Mouse (Mus musculus): ENCODE data around the gene Spata46. TPM values are rescaled to one million over a fixed set of nuclear protein-coding genes. Genes with fewer than 3 reads are reported as not detected.

The Spata46 gene
- polyA plus RNA-seq, 1 experiment from 2014 or later: 0.46 TPM

GRCm38 (mm10) chr1:170324312-170324711, 15.7 kb downstream of the Spata46 start:
- ATAC-seq (ENCODE audit: low FRiP score, low TSS enrichment): peak; percentile 64
- 74% methylated on average over 1 of the region's 1 CpGs for WGBS

GRCm38 (mm10) chr1:170325277-170325676, 16.7 kb downstream of the Spata46 start:
- DNase-seq (ENCODE audit: low spot score) (no peak), ATAC-seq (ENCODE audit: low FRiP score, low TSS enrichment) (no peak)
- no peaks in the 10 kb centered on the region for H3K9me3 ChIP-seq (ENCODE audit: control insufficient read depth, low read length)
- H3K27ac ChIP-seq (replicated peaks): no peak overlapping the region
- no peaks in the 10 kb centered on the region for H3K27me3 ChIP-seq (ENCODE audit: control insufficient read depth, insufficient read depth, low read length)
- no peak overlapping the region for H3K4me3 ChIP-seq (ENCODE audit: low read depth, low read length)
- H3K4me1 ChIP-seq (replicated peaks; ENCODE audit: control insufficient read depth, insufficient read depth): no peaks in the 10 kb centered on the region
- H3K4me2 ChIP-seq (replicated peaks; ENCODE audit: low read depth): no peak overlapping the region
- no peaks in the 10 kb centered on the region for H3K36me3 ChIP-seq (ENCODE audit: control insufficient read depth, insufficient read depth, low read length)
- WGBS: 86% methylated on average over 4 of the region's 4 CpGs
- H3K9ac ChIP-seq (ENCODE audit: low read length): no peak overlapping the region
- TF ChIP-seq EP300 (optimal IDR thresholded peaks at IDR 0.05) (no peak), CTCF (IDR thresholded peaks at IDR 0.05; ENCODE audit: low read depth) (no peak)

More at GRCm38 (mm10) chr1:170324312-170324711, 15.7 kb downstream of the Spata46 start:
- no peaks in the 10 kb centered on the region for H3K36me3 ChIP-seq (ENCODE audit: control insufficient read depth, insufficient read depth, low read length)
- H3K27ac ChIP-seq (replicated peaks): no peak overlapping the region
- H3K9ac ChIP-seq (ENCODE audit: low read length): no peak overlapping the region
- TF ChIP-seq CTCF (IDR thresholded peaks at IDR 0.05; ENCODE audit: low read depth) (no peak), EP300 (optimal IDR thresholded peaks at IDR 0.05) (no peak)
- H3K4me3 ChIP-seq (ENCODE audit: low read depth, low read length): no peak overlapping the region
- no peaks in the 10 kb centered on the region for H3K27me3 ChIP-seq (ENCODE audit: control insufficient read depth, insufficient read depth, low read length)
- no peaks in the 10 kb centered on the region for H3K4me1 ChIP-seq (replicated peaks; ENCODE audit: control insufficient read depth, insufficient read depth)
- no peaks in the 10 kb centered on the region for H3K9me3 ChIP-seq (ENCODE audit: control insufficient read depth, low read length)
- no peak for DNase-seq (ENCODE audit: low spot score)
- no peak overlapping the region for H3K4me2 ChIP-seq (replicated peaks; ENCODE audit: low read depth)

GRCm38 (mm10) chr1:170331926-170332325, 23.3 kb downstream of the Spata46 start:
- Histone ChIP-seq H3K27me3 (ENCODE audit: control insufficient read depth, insufficient read depth, low read length) (no peaks in the 10 kb centered on the region), H3K27ac (replicated peaks) (no peak overlapping the region), H3K36me3 (ENCODE audit: control insufficient read depth, insufficient read depth, low read length) (no peaks in the 10 kb centered on the region), H3K4me2 (replicated peaks; ENCODE audit: low read depth) (no peak overlapping the region), H3K9ac (ENCODE audit: low read length) (no peak overlapping the region), H3K4me1 (replicated peaks; ENCODE audit: control insufficient read depth, insufficient read depth) (no peaks in the 10 kb centered on the region), H3K4me3 (ENCODE audit: low read depth, low read length) (no peak overlapping the region), H3K9me3 (ENCODE audit: control insufficient read depth, low read length) (no peaks in the 10 kb centered on the region)
- 59% methylated on average over 6 of the region's 6 CpGs for WGBS
- DNase-seq (ENCODE audit: low spot score) (no peak), ATAC-seq (ENCODE audit: low FRiP score, low TSS enrichment) (no peak)
- TF ChIP-seq EP300 (optimal IDR thresholded peaks at IDR 0.05): no peak
- TF ChIP-seq CTCF (IDR thresholded peaks at IDR 0.05; ENCODE audit: low read depth): no peak

GRCm38 (mm10) chr1:170332775-170333174, 24.2 kb downstream of the Spata46 start:
- H3K4me2 ChIP-seq (replicated peaks; ENCODE audit: low read depth): no peak overlapping the region
- H3K9ac ChIP-seq (ENCODE audit: low read length): no peak overlapping the region
- 80% methylated on average over 4 of the region's 4 CpGs for WGBS
- no peaks in the 10 kb centered on the region for H3K27me3 ChIP-seq (ENCODE audit: control insufficient read depth, insufficient read depth, low read length)
- ATAC-seq (ENCODE audit: low FRiP score, low TSS enrichment) (no peak), DNase-seq (ENCODE audit: low spot score) (no peak)
- H3K4me3 ChIP-seq (ENCODE audit: low read depth, low read length): no peak overlapping the region
- H3K27ac ChIP-seq (replicated peaks): no peak overlapping the region
- no peaks in the 10 kb centered on the region for H3K4me1 ChIP-seq (replicated peaks; ENCODE audit: control insufficient read depth, insufficient read depth)
- TF ChIP-seq EP300 (optimal IDR thresholded peaks at IDR 0.05) (no peak), CTCF (IDR thresholded peaks at IDR 0.05; ENCODE audit: low read depth) (peak; percentile 49)
- H3K9me3 ChIP-seq (ENCODE audit: control insufficient read depth, low read length): no peaks in the 10 kb centered on the region
- H3K36me3 ChIP-seq (ENCODE audit: control insufficient read depth, insufficient read depth, low read length): no peaks in the 10 kb centered on the region

- Histone ChIP-seq H3K27me3 (ENCODE audit: control insufficient read depth, insufficient read depth, low read length) (no peaks in the 10 kb centered on the region), H3K36me3 (ENCODE audit: control insufficient read depth, insufficient read depth, low read length) (no peaks in the 10 kb centered on the region), H3K4me2 (replicated peaks; ENCODE audit: low read depth) (no peak overlapping the region), H3K4me1 (replicated peaks; ENCODE audit: control insufficient read depth, insufficient read depth) (no peaks in the 10 kb centered on the region), H3K9me3 (ENCODE audit: control insufficient read depth, low read length) (no peaks in the 10 kb centered on the region), H3K27ac (replicated peaks) (no peak overlapping the region), H3K9ac (ENCODE audit: low read length) (no peak overlapping the region), H3K4me3 (ENCODE audit: low read depth, low read length) (no peak overlapping the region)
- TF ChIP-seq CTCF (IDR thresholded peaks at IDR 0.05; ENCODE audit: low read depth) (no peak), EP300 (optimal IDR thresholded peaks at IDR 0.05) (no peak)
- ATAC-seq (ENCODE audit: low FRiP score, low TSS enrichment) (no peak), DNase-seq (ENCODE audit: low spot score) (no peak)
- WGBS: 85% methylated on average over 3 of the region's 3 CpGs
Observed at GRCm38 (mm10) chr1:170339943-170340342, 31.3 kb downstream of the Spata46 start.

- Histone ChIP-seq H3K4me2 (replicated peaks; ENCODE audit: low read depth) (no peak overlapping the region), H3K4me1 (replicated peaks; ENCODE audit: control insufficient read depth, insufficient read depth) (no peaks in the 10 kb centered on the region), H3K27ac (replicated peaks) (no peak overlapping the region), H3K9ac (ENCODE audit: low read length) (no peak overlapping the region), H3K4me3 (ENCODE audit: low read depth, low read length) (no peak overlapping the region), H3K27me3 (ENCODE audit: control insufficient read depth, insufficient read depth, low read length) (no peaks in the 10 kb centered on the region), H3K36me3 (ENCODE audit: control insufficient read depth, insufficient read depth, low read length) (no peaks in the 10 kb centered on the region), H3K9me3 (ENCODE audit: control insufficient read depth, low read length) (no peaks in the 10 kb centered on the region)
- ATAC-seq (ENCODE audit: low FRiP score, low TSS enrichment) (no peak), DNase-seq (ENCODE audit: low spot score) (no peak)
- TF ChIP-seq CTCF (IDR thresholded peaks at IDR 0.05; ENCODE audit: low read depth): no peak
- no peak for TF ChIP-seq EP300 (optimal IDR thresholded peaks at IDR 0.05)
- WGBS: 76% methylated on average over 8 of the region's 8 CpGs
Observed at GRCm38 (mm10) chr1:170343081-170343480, 34.5 kb downstream of the Spata46 start.
